Mouse (Mus musculus) ES-Bruce4 (cell line): Measurements from ENCODE around the gene Hacd3. TPM values are rescaled to one million over a fixed set of nuclear protein-coding genes. Genes with fewer than 3 reads are reported as not detected.

ENCODE experiments used
- H3K27ac ChIP-seq: 2 replicates; pipeline ENCODE4 v1.5.1; 2012; ENCODE audit warnings: low read length, inconsistent platforms; ENCODE audit not compliant: insufficient read depth
- H3K27me3 ChIP-seq: 2 replicates; pipeline ENCODE4 v1.6.1; 2012; ENCODE audit warnings: mild to moderate bottlenecking, low read length, inconsistent platforms; ENCODE audit not compliant: control insufficient read depth, poor library complexity, insufficient read depth, severe bottlenecking
- H3K36me3 ChIP-seq: 2 replicates; pipeline ENCODE4 v1.6.1; 2012; ENCODE audit warnings: inconsistent platforms, mild to moderate bottlenecking, low read length, moderate library complexity; ENCODE audit not compliant: control insufficient read depth, poor library complexity, insufficient read depth, severe bottlenecking
- H3K4me1 ChIP-seq: one replicate; pipeline ENCODE4 v1.8.1; 2011; ENCODE audit warnings: low read length; ENCODE audit not compliant: control insufficient read depth, insufficient read depth
- H3K4me3 ChIP-seq: 2 replicates; pipeline ENCODE4 v1.5.1; 2011; ENCODE audit warnings: low read depth, mild to moderate bottlenecking, low read length
- H3K9ac ChIP-seq: 2 replicates; pipeline ENCODE4 v1.6.1; 2012; ENCODE audit warnings: low read depth, mild to moderate bottlenecking, inconsistent platforms; ENCODE audit not compliant: poor library complexity, severe bottlenecking
- H3K9me3 ChIP-seq: replicated peaks from 2 replicates; pipeline ENCODE4 v1.6.1; 2012; ENCODE audit warnings: mild to moderate bottlenecking, low read length, inconsistent platforms; ENCODE audit not compliant: control insufficient read depth, poor library complexity, insufficient read depth, severe bottlenecking
- CTCF ChIP-seq: IDR thresholded peaks from one replicate; pipeline ENCODE4 v1.8.1; 2011; ENCODE audit warnings: low read depth, low read length
- EP300 ChIP-seq: IDR thresholded peaks from 2 replicates; pipeline ENCODE4 v1.6.1; 2011; ENCODE audit warnings: low read depth, low read length; ENCODE audit not compliant: insufficient read depth
- POLR2A ChIP-seq: IDR thresholded peaks from one replicate; pipeline ENCODE4 v1.8.1; 2011; ENCODE audit warnings: low read length; ENCODE audit not compliant: insufficient read depth
- polyA plus RNA-seq: library from polyadenylated mRNA; stranded (reverse); fragments of >200 nt; gene quantifications from 2 replicates; pipeline ENCODE4 v1.2.4, GENCODE M21; 2011; ENCODE audit warnings: low read depth; ENCODE audit not compliant: missing spikeins, insufficient read depth, insufficient read length

The Hacd3 gene
- 31.2 and 31.6 TPM in 2 replicates for polyA plus RNA-seq

DNA sequence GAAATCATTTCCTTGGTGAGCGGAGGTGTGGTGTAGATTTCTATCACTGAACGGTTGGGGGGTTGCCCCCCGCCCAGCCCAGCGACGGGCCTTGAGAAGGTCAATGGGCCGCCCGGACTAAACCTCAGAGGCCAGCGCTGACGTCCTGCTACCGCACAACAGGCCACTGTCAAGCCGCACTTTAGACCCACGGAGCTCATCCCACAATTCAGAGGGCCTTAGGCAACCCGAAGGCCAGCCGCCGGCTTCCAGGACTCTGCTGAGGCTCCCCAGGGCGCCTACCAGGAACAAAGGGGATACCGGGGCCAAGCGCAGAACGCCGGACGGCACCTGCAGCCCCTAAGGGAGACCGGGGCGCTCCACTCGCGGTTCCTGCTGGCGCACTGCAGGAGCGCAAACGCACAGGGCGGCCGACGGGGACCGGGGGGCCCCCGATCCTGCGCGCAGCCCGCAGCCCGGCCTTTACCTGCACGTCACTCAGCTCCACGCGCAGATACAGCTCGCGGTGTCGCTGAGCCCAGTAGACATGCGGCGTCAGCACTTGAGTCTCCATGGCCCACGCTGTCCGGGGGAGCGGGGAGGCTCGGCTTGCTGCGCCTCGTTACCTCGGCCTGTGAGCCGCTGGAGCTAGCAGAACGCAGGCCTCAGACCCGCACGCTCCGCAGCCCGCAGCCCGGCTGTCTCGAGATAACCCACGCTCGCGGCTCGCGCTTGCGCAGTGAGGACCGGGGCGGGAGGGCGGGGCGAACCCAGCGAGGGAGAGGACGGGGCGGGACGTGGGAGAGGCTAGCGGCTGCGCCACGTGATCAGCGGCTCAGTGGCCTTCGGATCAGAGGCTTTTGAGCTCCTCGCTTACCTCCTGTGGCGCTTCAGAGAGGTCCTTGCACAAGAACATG lies at the start of gene Hacd3:
TSS of gene Hacd3 (minus strand) at position 703 of the 896 bp plus-strand sequence.
- H3K9ac ChIP-seq: peak within 1 kb of the TSS; percentile 81
- no peaks in the 10 kb centered on the region for H3K27me3 ChIP-seq
- H3K36me3 ChIP-seq: no peaks in the 10 kb centered on the region
- H3K4me1 ChIP-seq: no peaks in the 10 kb centered on the region
- H3K9me3 ChIP-seq: no peaks in the 10 kb centered on the region
- H3K27ac ChIP-seq: no peak within 1 kb of the TSS
- no peak for TF ChIP-seq EP300
- TF ChIP-seq CTCF: no peak
- peak; percentile 77 for TF ChIP-seq POLR2A
- H3K4me3 ChIP-seq: peak within 1 kb of the TSS; percentile 94

DNA sequence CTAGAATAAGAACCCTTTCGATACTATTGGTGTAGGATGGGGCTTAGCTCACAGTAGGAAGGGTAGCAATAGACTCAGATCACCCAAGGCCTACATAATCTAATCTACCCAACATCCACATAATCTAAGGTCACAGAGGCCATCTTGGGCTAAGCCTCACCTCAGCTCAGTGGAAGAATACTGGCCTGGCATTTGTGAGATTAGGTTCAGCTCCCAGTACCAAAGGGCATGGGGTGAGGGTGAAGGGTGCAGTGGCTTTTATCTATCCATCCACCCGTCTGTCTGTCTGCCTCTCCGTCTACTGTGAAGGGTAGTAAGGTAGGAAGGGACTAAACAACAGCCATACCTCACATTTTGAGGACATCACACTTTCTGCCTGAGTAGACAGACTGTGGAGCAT lies 49.1 kb upstream of the Hacd3 start:
- Histone ChIP-seq H3K27me3 (no peaks in the 10 kb centered on the region), H3K4me3 (no peak overlapping the region), H3K9me3 (no peaks in the 10 kb centered on the region), H3K4me1 (peaks cover 2% of the 10 kb centered on the region), H3K36me3 (peaks cover 9% of the 10 kb centered on the region), H3K27ac (no peak overlapping the region), H3K9ac (no peak overlapping the region)
- TF ChIP-seq EP300 (no peak), CTCF (no peak), POLR2A (no peak)

GRCm38 (mm10) chr9:65064251-65064650 lies 42.8 kb upstream of the Hacd3 start:
- no peak for TF ChIP-seq EP300
- no peak for TF ChIP-seq CTCF
- no peak for TF ChIP-seq POLR2A
- no peak overlapping the region for H3K9ac ChIP-seq
- peaks cover 24% of the 10 kb centered on the region for H3K36me3 ChIP-seq

DNA sequence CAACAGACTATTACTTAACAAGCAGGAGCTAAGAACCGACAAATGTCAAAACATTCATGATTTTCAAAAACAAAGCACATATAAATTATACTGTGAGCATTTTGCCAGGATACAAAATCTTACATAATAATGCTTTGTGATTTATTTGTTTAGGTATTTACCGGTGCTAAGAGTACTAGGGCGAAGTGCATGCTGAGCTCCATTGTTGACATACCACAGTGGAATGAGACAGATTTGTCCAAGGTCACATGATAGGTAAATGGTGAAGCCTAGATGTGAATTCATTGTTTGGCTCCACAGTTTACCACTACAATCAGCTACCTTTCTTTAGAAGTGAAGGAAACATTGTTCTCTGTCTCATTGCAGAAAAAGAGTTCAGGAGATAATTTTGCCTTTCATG lies 29.5 kb upstream of the Hacd3 start:
- H3K9me3 ChIP-seq: no peaks in the 10 kb centered on the region
- H3K4me1 ChIP-seq: no peaks in the 10 kb centered on the region
- H3K27me3 ChIP-seq: no peaks in the 10 kb centered on the region
- H3K9ac ChIP-seq: no peak overlapping the region
- H3K4me3 ChIP-seq: no peak overlapping the region
- no peak overlapping the region for H3K27ac ChIP-seq
- TF ChIP-seq EP300 (no peak), POLR2A (no peak), CTCF (no peak)
- H3K36me3 ChIP-seq: peaks cover 22% of the 10 kb centered on the region

More at GRCm38 (mm10) chr9:65064251-65064650, 42.8 kb upstream of the Hacd3 start:
- Histone ChIP-seq H3K9me3 (no peaks in the 10 kb centered on the region), H3K27me3 (no peaks in the 10 kb centered on the region), H3K27ac (no peak overlapping the region), H3K4me3 (no peak overlapping the region), H3K4me1 (no peaks in the 10 kb centered on the region)

GRCm38 (mm10) chr9:65049422-65049821 lies 27.9 kb upstream of the Hacd3 start:
- Histone ChIP-seq H3K36me3 (peaks cover 25% of the 10 kb centered on the region), H3K4me3 (no peak overlapping the region), H3K9ac (no peak overlapping the region), H3K9me3 (no peaks in the 10 kb centered on the region), H3K27me3 (no peaks in the 10 kb centered on the region), H3K4me1 (no peaks in the 10 kb centered on the region), H3K27ac (no peak overlapping the region)
- TF ChIP-seq EP300 (no peak), CTCF (no peak), POLR2A (no peak)

DNA sequence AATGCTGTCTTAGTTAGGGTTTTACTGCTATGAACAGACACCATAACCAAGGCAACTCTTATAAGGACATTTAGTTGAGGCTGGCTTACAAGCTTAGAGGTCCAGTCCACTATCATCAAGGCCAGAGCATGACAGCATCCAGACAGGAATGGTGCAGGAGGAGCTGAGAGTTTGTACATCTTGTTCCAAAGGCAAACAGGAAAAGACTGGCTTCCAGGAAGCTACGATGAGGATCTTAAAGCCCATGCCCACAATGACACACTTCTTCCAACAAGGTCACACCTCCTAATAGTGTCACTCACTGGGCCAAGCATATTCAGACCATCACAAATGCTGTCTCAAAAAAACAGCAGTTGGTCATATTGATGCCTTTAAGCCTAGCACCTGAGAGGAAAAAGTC lies 25.5 kb upstream of the Hacd3 start:
- peaks cover 22% of the 10 kb centered on the region for H3K36me3 ChIP-seq
- no peaks in the 10 kb centered on the region for H3K4me1 ChIP-seq
- H3K27ac ChIP-seq: no peak overlapping the region
- H3K4me3 ChIP-seq: no peak overlapping the region
- H3K9me3 ChIP-seq: no peaks in the 10 kb centered on the region
- H3K27me3 ChIP-seq: no peaks in the 10 kb centered on the region
- no peak overlapping the region for H3K9ac ChIP-seq
- TF ChIP-seq EP300 (no peak), POLR2A (no peak), CTCF (no peak)
